Mouse (Mus musculus): ENCODE data around the gene Ets1. TPM values are rescaled to one million over a fixed set of nuclear protein-coding genes. Genes with fewer than 3 reads are reported as not detected.

Gene Ets1
- polyA plus RNA-seq, 1 experiment from 2014 or later: 9.9 TPM

GRCm38 (mm10) chr9:32694111-32694824, 58.2 kb downstream of the Ets1 start:
- DNase-seq (ENCODE audit: low spot score) (no peak), ATAC-seq (ENCODE audit: low FRiP score, low TSS enrichment) (no peak)
- no peak overlapping the region for H3K4me2 ChIP-seq (replicated peaks; ENCODE audit: low read depth)
- TF ChIP-seq CTCF (IDR thresholded peaks at IDR 0.05; ENCODE audit: low read depth) (no peak), EP300 (optimal IDR thresholded peaks at IDR 0.05) (no peak)
- no peaks in the 10 kb centered on the region for H3K9me3 ChIP-seq (ENCODE audit: control insufficient read depth, low read length)
- H3K4me1 ChIP-seq (replicated peaks; ENCODE audit: control insufficient read depth, insufficient read depth): no peaks in the 10 kb centered on the region
- H3K36me3 ChIP-seq (ENCODE audit: control insufficient read depth, insufficient read depth, low read length): no peaks in the 10 kb centered on the region
- no peak overlapping the region for H3K27ac ChIP-seq (replicated peaks)
- H3K27me3 ChIP-seq (ENCODE audit: control insufficient read depth, insufficient read depth, low read length): no peaks in the 10 kb centered on the region
- 59% methylated on average over 12 of the region's 12 CpGs for WGBS
- H3K4me3 ChIP-seq (ENCODE audit: low read depth, low read length): no peak overlapping the region
- H3K9ac ChIP-seq (ENCODE audit: low read length): no peak overlapping the region

DNA sequence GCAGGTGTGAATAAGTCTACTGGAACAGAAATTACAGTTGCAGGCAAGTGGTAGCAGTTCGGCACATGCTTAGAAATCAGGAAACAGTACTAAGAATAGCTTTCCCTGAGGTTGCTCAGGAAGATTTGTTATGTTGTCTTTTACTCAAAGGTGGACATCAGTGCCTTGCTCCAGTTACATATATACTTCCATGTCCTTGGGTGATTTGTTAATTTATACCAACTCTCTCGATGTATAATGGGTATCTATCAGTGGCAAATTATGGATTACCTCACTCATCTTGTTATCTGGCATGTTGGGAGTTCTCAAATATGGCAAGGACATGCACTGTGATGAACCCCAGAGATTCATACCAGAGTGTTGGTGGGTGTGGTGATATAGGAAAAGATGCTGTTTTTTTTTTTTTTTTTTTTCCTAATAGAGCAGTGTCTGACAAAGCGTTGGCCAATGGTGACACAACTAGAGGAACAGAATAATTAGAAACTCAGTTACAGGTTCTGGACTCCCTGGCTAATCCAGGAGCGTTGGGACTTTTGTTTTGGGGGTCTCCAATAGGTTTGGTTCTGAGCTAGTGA, 59.0 kb downstream of the Ets1 start:
- ATAC-seq (ENCODE audit: low FRiP score, low TSS enrichment) (no peak), DNase-seq (ENCODE audit: low spot score) (no peak)
- H3K27me3 ChIP-seq (ENCODE audit: control insufficient read depth, insufficient read depth, low read length): no peaks in the 10 kb centered on the region
- H3K4me3 ChIP-seq (ENCODE audit: low read depth, low read length): peak overlapping the region; percentile 65
- no peak overlapping the region; the same call in 1 of the 2 replicates for H3K27ac ChIP-seq (replicated peaks)
- WGBS: 45% methylated on average over 4 of the region's 4 CpGs
- H3K4me1 ChIP-seq (replicated peaks; ENCODE audit: control insufficient read depth, insufficient read depth): no peaks in the 10 kb centered on the region
- H3K9me3 ChIP-seq (ENCODE audit: control insufficient read depth, low read length): no peaks in the 10 kb centered on the region
- peak overlapping the region; percentile 78; the same call in 1 of the 2 replicates for H3K9ac ChIP-seq (ENCODE audit: low read length)
- no peak for TF ChIP-seq EP300 (optimal IDR thresholded peaks at IDR 0.05)
- no peak for TF ChIP-seq CTCF (IDR thresholded peaks at IDR 0.05; ENCODE audit: low read depth)
- peak overlapping the region; percentile 75 for H3K4me2 ChIP-seq (replicated peaks; ENCODE audit: low read depth)
- H3K36me3 ChIP-seq (ENCODE audit: control insufficient read depth, insufficient read depth, low read length): no peaks in the 10 kb centered on the region

GRCm38 (mm10) chr9:32695492-32696190, 59.6 kb downstream of the Ets1 start:
- Histone ChIP-seq H3K4me3 (ENCODE audit: low read depth, low read length) (peak overlapping the region; percentile 65), H3K27ac (replicated peaks) (peak overlapping the region; percentile 92), H3K4me2 (replicated peaks; ENCODE audit: low read depth) (peak overlapping the region; percentile 75), H3K36me3 (ENCODE audit: control insufficient read depth, insufficient read depth, low read length) (no peaks in the 10 kb centered on the region), H3K9me3 (ENCODE audit: control insufficient read depth, low read length) (no peaks in the 10 kb centered on the region), H3K27me3 (ENCODE audit: control insufficient read depth, insufficient read depth, low read length) (no peaks in the 10 kb centered on the region), H3K9ac (ENCODE audit: low read length) (peak overlapping the region; percentile 78), H3K4me1 (replicated peaks; ENCODE audit: control insufficient read depth, insufficient read depth) (no peaks in the 10 kb centered on the region)
- peak; percentile 95 for DNase-seq (ENCODE audit: low spot score)
- ATAC-seq (ENCODE audit: low FRiP score, low TSS enrichment): peak; percentile 98
- under 1% methylated on average over 49 of the region's 67 CpGs for WGBS
- TF ChIP-seq CTCF (IDR thresholded peaks at IDR 0.05; ENCODE audit: low read depth) (peak; percentile 45), EP300 (optimal IDR thresholded peaks at IDR 0.05) (no peak)

DNA sequence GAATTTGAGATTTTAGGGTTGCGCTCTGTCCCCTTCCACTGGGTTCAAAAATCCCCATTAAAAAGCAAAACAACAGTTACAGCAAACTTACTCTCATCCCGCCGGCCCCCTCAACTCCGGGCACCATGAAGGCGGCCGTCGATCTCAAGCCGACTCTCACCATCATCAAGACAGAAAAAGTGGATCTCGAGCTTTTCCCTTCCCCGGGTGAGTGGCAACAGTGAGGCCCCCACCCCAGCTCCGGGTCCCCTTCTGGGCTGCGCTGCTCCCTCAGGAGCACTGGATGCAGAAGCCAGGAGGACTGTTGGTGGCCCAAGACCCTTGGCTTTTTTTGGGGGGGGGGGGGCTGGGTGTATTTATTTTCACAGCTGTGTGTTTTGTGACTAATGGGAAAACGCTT, 60.2 kb downstream of the Ets1 start:
- H3K27ac ChIP-seq (replicated peaks): peak overlapping the region; percentile 92
- no peak; the same call in 1 of the 2 replicates for ATAC-seq (ENCODE audit: low FRiP score, low TSS enrichment)
- WGBS: under 1% methylated on average over 13 of the region's 13 CpGs
- H3K9me3 ChIP-seq (ENCODE audit: control insufficient read depth, low read length): no peaks in the 10 kb centered on the region
- no peaks in the 10 kb centered on the region for H3K4me1 ChIP-seq (replicated peaks; ENCODE audit: control insufficient read depth, insufficient read depth)
- peak overlapping the region; percentile 78 for H3K9ac ChIP-seq (ENCODE audit: low read length)
- H3K4me3 ChIP-seq (ENCODE audit: low read depth, low read length): peak overlapping the region; percentile 65
- TF ChIP-seq EP300 (optimal IDR thresholded peaks at IDR 0.05) (no peak), CTCF (IDR thresholded peaks at IDR 0.05; ENCODE audit: low read depth) (no peak)
- peak overlapping the region; percentile 75 for H3K4me2 ChIP-seq (replicated peaks; ENCODE audit: low read depth)
- H3K36me3 ChIP-seq (ENCODE audit: control insufficient read depth, insufficient read depth, low read length): no peaks in the 10 kb centered on the region
- no peak for DNase-seq (ENCODE audit: low spot score)
- no peaks in the 10 kb centered on the region for H3K27me3 ChIP-seq (ENCODE audit: control insufficient read depth, insufficient read depth, low read length)

DNA sequence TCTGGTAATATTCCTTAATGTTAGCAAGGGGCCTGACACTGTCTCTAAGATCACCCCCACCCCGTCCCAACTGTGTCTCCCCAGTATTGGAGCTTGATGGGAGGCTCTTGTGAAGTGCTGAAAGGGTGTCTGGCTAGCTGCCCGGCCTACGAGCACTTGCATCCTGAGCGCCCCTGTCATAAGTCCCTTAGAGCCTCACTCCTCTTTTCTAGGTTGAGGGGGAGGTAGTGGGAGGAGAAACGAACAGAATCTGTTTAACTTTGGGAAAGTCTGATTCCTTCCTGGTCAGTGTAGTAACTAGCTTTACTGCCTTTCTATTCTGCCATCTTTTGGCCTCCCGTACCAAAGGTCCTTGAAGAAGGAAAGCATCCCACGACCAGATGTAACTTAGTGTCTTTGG, 60.7 kb downstream of the Ets1 start:
- peak overlapping the region; percentile 78 for H3K9ac ChIP-seq (ENCODE audit: low read length)
- DNase-seq (ENCODE audit: low spot score): peak; percentile 31
- TF ChIP-seq EP300 (optimal IDR thresholded peaks at IDR 0.05) (no peak), CTCF (IDR thresholded peaks at IDR 0.05; ENCODE audit: low read depth) (no peak)

More for the DNA sequence above, 60.7 kb downstream of the Ets1 start:
- no peaks in the 10 kb centered on the region for H3K36me3 ChIP-seq (ENCODE audit: control insufficient read depth, insufficient read depth, low read length)
- H3K27me3 ChIP-seq (ENCODE audit: control insufficient read depth, insufficient read depth, low read length): no peaks in the 10 kb centered on the region
- H3K4me3 ChIP-seq (ENCODE audit: low read depth, low read length): peak overlapping the region; percentile 65
- no peaks in the 10 kb centered on the region for H3K4me1 ChIP-seq (replicated peaks; ENCODE audit: control insufficient read depth, insufficient read depth)
- ATAC-seq (ENCODE audit: low FRiP score, low TSS enrichment): no peak
- no peaks in the 10 kb centered on the region for H3K9me3 ChIP-seq (ENCODE audit: control insufficient read depth, low read length)
- WGBS: 20% methylated on average over 7 of the region's 7 CpGs
- no peak overlapping the region; the same call in 1 of the 2 replicates for H3K27ac ChIP-seq (replicated peaks)
- H3K4me2 ChIP-seq (replicated peaks; ENCODE audit: low read depth): peak overlapping the region; percentile 75

Data from stomach, postnatal 0 days (tissue).